Mouse (Mus musculus) lung, postnatal 36 days (tissue): ENCODE results near the gene Chmp6.
A peak's percentile ranks its signal among the peaks of the same experiment; 100 is the strongest.

Source experiments
- DNase-seq: peaks from one replicate; pipeline ENCODE4 v3.0.0; 2022; ENCODE audit warnings: mixed read lengths

Gene Chmp6

GRCm38 (mm10) chr11:119961511-119961910, 48.3 kb downstream of the Chmp6 start:
- DNase-seq = no peak

- DNase-seq = no peak
These were observed 51.8 kb downstream of the Chmp6 start for GRCm38 (mm10) chr11:119965053-119965452.

GRCm38 (mm10) chr11:119966294-119966693, 53.1 kb downstream of the Chmp6 start:
- no peak for DNase-seq

GRCm38 (mm10) chr11:119967401-119967800, 54.2 kb downstream of the Chmp6 start:
- no peak for DNase-seq

GRCm38 (mm10) chr11:119967892-119968291, 54.7 kb downstream of the Chmp6 start:
- DNase-seq = peak; percentile 47
